Mouse (Mus musculus): ENCODE measurements at regions not wholly inside any gene's neighbourhood (a gene's known extent, or its start where the extent isn't known, plus 50 kb on each side); places are given as distances from the start of the nearest gene placed in this dataset.

DNA sequence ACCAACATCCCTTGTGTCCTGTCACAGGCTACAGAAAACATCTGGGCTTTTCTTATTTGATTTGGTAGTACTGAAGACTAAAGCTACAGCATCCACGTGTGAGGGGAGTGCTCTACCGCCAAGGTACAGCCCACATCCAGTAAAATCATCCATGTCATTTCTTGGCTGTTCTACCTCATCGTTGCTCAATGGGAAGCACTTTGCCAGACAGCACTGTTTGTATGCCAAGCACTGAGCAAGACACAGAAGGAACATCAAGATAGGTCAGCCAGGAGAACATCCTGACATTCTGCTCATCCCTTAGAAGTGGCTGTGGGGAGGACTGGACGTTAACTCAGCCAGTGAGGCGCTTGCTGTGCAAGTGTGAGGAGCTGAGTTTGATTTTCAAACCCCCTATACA, 178.9 kb downstream of the Insig2 start:
- TF ChIP-seq CTCF (IDR thresholded peaks at IDR 0.05; ENCODE audit: low read depth), result no peak
- no peak for TF ChIP-seq EP300 (optimal IDR thresholded peaks at IDR 0.05)

All from stomach, postnatal 0 days (tissue).